Mouse (Mus musculus) forebrain, embryonic 11.5 days (tissue): ENCODE results near the gene Arpc2. TPM values are rescaled to one million over a fixed set of nuclear protein-coding genes. Genes with fewer than 3 reads are reported as not detected.

Source experiments
- microRNA counts: library from miRNA; unstranded; fragments of <30 nt; microRNA quantifications from one replicate; lab custom pipeline; 2015
- microRNA-seq: library from miRNA; unstranded; fragments of <30 nt; microRNA quantifications from one replicate; pipeline ENCODE4, GENCODE M21; 2016; ENCODE audit not compliant: insufficient number of aligned reads
- polyA plus RNA-seq: library from polyadenylated mRNA; unstranded; fragments of >200 nt; fragmentation: Nextera tagmentation; extraction: Ambion mirVana; gene quantifications from 2 replicates; pipeline ENCODE4 v1.2.1, GENCODE M21; 2014

Arpc2 gene
- polyA plus RNA-seq, 1 experiment from 2014 or later: 310 TPM

MicroRNA genes within 50 kb of the gene (microRNA counts, 519-probe panel; counts per million panel counts)
- 31.2 counts per million for microRNA mmu-miR-1928 (lab: Ali Mortazavi, UCI)

Small RNA genes lying within 50 kb of the gene (microRNA-seq; reads per million reads assigned to microRNA genes)
- not detected for gene Mir1928

Other genes starting within 250 kb of the Arpc2 start
- 15.6 and 17.1 TPM in 2 replicates for gene Tns1, start 111.6 kb upstream of the Arpc2 start, polyA plus RNA-seq
- 0.24 and 0.27 TPM in 2 replicates for gene Rufy4, start 110.5 kb upstream of the Arpc2 start, polyA plus RNA-seq
- gene Cxcr2, start 82.1 kb upstream of the Arpc2 start, polyA plus RNA-seq: 0.12 and 0.17 TPM in 2 replicates
- not detected in 2 replicates for gene Cxcr1, start 41.5 kb upstream of the Arpc2 start, polyA plus RNA-seq
- gene Gpbar1, start 42.5 kb downstream of the Arpc2 start, polyA plus RNA-seq: not detected in 2 replicates
- gene Aamp, start 48.7 kb downstream of the Arpc2 start, polyA plus RNA-seq: 185 and 205 TPM in 2 replicates
- 95.3 and 98.4 TPM in 2 replicates for gene Pnkd, start 48.8 kb downstream of the Arpc2 start, polyA plus RNA-seq
- 6.9 and 8.2 TPM in 2 replicates for gene Tmbim1, start 69.5 kb downstream of the Arpc2 start, polyA plus RNA-seq
- 0.52 TPM in 1 of 2 replicates, not detected in the other for gene Catip, start 126.0 kb downstream of the Arpc2 start, polyA plus RNA-seq
- 1.0 and 1.9 TPM in 2 replicates for gene Slc11a1, start 139.1 kb downstream of the Arpc2 start, polyA plus RNA-seq
- 45.7 and 46.9 TPM in 2 replicates for gene Ctdsp1, start 155.4 kb downstream of the Arpc2 start, polyA plus RNA-seq
- 0.13 and 0.21 TPM in 2 replicates for gene Vil1, start 173.3 kb downstream of the Arpc2 start, polyA plus RNA-seq